Mouse (Mus musculus) c-Kit-positive CD71-positive TER-119-positive erythroid progenitor cells, embryonic 14.5 days (primary cell): Measurements from ENCODE around the gene Sun2.

ENCODE experiments used
- DNase-seq: peaks from one replicate; pipeline ENCODE4 v3.0.0-alpha.2; 2013; ENCODE audit warnings: low spot score

Gene Sun2

DNA sequence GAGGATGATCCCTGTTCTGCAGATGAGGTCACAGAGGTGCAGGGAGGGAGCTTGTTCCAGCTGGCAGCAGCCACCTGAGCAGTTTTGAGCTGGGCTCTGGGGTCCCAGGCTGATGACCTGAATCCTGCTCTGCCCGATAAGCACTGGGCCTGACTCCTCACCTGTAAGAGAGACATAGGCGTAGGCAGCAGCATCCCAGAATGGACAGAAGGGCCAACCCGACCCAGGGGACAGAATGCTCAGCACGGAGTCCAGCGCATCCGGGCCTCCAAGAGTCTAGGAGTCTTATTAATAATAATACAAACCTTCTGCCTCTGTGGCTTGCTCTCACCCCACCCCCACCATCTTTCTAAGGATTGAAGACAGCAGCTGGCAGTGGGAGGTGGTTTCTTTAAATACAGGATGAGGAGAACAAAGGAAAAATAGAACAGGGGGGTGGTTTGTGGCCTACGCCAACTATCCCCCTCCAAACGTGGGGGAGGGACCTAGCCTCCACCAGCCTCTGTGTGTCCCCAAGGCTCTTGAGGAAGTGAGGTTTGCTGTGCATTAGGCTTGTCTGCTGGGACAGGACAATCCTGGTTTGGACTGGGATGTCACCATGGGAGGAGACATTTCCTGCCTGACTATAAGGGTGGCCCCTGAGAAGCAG is 13.8 kb upstream of the Sun2 start:
- no peak for DNase-seq

DNA sequence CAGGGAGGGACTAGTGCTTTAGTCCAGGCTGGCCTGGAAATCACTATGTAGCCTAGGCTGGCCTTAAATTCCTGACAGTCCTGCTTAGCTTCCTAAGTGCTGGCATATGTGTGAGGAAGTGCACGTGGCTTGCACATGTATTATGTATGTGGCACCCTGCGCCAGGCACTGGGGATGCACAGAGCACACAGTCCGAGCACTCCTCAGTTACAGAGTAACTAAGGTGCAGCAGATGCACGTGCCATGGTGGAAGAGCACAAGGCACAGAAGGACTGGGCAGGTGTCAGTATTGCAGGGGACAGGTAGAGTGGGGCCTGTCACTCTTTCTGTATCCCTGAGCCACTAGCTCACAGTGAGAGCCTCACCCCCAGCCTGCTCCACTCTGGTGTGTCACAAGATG is 12.8 kb upstream of the Sun2 start:
- no peak for DNase-seq

DNA sequence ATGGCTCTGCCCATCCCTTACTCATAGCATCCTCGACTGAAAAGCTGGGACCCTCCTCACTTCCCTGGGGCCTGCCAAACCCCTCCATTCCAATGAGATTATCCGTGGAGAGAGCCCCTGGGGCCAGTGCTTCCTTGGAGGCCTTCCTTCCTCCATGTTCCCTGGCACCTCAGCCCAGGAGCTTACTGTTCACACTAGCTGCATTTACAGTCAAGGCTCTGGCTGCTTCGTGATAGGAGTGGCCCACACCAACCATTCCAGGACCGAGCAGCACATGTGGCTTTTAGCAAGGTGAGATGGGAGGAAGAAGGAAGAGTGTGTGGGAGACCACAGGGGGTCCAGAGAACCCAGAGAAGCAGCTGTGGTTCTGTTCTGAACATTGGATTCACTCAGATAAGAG is 11.5 kb upstream of the Sun2 start:
- DNase-seq, result no peak

GRCm38 (mm10) chr15:79753420-79753752 is 11.1 kb upstream of the Sun2 start:
- DNase-seq, result no peak

DNA sequence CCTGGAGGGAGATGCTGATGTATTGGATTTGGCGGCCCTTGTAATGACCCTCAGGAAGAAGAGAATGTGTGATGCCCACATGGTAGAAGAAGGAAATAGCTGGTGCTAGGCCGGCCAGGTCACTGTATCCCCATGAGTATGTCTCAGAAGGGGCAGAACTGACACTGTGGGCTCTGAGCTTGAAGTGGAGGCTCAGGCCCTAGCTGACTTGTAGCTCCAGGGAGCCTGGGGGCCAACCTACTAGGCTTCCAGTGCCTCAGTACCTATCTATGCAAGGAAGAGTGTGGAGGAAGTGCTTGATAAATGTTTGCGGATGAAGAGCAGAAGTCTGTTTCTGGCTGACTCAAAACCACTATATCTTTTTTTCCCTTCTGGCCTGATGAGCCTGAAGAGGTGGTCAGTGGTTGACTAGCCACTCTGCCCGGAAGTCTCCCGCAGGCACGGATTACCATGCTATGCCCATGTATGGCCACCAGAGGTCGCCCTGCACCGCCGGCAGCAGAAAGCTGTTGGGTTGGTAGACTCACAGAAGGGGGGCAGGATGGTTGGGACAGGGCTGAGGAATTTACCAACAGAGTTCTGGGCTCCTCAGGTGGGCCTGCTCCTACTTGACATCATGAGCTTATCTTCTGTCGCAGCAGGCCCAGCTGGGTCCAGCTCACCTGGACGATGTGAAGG is 10.5 kb upstream of the Sun2 start:
- peak; percentile 44 for DNase-seq

GRCm38 (mm10) chr15:79751772-79752171 is 9.4 kb upstream of the Sun2 start:
- no peak for DNase-seq

GRCm38 (mm10) chr15:79750266-79750665 is 7.9 kb upstream of the Sun2 start:
- DNase-seq, result no peak

DNA sequence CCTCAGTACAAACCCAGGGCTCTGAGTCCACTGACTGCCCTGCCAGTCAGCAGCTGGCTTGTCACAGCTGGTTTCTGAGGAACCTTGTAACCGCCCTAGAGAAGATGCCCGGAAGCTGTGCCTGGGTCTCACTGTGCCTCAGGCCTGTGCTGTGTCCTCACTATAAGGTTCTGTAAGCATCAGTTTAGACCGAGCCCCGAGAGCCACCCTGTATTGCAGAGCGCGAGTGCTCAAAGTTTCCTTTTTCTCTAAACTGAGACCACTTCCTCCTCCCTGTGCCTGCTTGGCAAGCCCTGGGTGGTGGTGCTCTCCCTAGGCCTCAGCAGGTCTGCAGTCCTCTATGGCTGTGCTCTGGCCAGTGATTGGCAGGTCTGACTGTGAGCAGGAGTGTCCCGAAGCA is 6.8 kb upstream of the Sun2 start:
- no peak for DNase-seq

DNA sequence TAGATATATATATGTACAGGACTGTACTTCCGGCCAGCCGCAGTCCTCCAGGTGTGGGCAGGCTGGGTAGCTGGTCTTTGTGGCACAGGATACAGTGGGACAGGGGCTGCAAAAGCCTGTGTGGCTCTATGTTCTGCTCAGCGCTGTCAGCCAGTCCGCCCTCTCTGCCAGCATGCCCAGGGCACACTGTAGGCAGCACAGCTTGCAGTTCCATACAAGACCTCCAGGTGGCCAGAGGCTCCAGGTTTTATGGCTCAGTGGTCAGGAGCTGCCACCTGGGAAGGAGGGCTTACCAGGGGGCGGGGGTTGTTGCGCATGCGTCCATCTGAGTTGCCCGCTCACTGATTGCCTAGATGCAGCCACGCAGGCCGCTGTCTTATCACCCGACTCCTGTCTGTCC is 5.7 kb upstream of the Sun2 start:
- peak; percentile 37 for DNase-seq

DNA sequence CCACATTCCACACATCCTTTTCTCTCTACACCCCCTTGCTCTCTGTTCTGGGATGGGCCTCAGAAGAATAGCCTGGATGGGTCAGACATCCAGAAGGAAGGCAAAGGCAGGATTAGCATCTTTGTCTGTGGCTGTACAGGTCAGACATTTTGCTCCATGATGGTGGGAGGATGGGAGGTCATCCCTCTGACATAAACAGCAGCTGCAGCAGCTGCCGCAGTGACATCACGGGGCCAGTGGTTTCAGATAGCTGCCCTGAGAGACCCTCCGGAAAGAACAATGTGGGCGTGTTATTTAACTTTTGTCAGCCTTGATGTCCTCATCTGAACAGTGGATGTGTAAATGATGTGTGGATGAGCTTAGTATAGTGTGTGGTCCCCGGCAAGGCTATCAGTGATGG is 3.5 kb upstream of the Sun2 start:
- DNase-seq, result no peak

GRCm38 (mm10) chr15:79745312-79745711 is 3.0 kb upstream of the Sun2 start:
- DNase-seq, result no peak

- DNase-seq, result no peak
Observed at GRCm38 (mm10) chr15:79744742-79745141, 2.4 kb upstream of the Sun2 start.

DNA sequence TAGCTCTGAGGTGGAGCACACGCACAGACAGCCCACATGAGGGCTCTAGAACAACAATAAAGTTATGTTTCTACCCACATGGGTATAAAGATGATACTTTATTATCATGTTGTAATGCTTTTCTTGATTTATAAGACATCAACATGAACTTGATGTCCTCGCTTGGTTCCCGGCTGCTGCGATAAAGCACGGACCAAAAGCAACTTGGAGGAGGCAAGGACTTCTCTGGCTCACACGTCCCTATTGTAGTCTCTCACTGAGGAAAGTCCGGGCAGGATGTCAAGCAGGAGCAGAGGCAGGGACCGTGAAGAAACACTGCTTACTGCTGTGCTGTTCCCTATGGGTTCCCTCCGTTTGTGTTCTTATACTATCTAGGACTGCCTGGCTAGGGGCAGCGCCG is 1.7 kb upstream of the Sun2 start:
- DNase-seq, result no peak

DNA sequence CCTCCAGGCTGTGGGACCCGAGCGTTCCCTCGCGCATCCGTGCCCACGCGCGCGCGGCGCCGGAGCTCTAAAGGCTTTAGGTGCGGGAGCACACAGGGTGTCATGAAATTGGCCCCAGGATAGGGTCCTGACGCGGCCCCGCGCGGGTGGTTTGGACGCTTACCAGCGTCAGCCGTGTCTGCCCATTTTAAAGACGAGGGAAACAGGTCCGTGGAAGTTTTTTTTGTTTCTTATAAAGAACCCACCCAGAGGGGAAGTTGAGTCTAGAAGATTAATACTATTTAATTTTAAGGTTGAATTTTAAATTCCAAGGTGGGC is 329 bp upstream of the Sun2 start:
- no peak for DNase-seq

DNA sequence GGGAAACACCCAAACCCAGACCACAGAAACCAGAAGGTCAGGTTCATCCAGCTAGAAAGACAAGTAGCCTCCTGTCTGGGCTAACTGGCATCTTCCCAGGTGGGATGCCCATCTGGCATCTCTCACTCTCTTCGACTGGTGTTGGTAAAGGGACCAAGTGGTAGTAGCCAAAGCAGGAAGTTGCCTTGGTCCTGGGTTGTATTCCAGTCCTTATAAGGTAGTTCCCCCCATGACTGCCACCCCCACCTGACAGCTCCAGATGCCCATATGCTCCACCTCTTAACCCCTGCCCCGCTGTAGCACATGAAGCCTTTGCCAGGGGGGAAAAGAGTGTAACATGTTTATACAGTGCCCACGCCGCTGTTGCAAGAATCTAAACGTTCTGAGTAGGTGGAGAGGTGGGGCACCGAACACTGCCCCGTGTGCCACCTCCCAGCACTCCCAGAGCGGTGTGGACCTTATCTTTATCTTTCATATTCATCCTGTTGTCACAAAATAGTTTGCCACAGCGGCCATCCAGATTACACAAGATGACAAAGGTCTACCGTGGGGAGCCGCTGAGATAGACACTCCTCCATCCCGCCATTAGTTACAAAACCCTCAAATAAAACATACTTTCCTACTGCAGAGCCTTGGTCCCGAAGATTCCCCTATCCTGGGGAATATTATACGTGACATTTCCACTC is 1.0 kb downstream of the Sun2 start:
- DNase-seq, result peak; percentile 31

DNA sequence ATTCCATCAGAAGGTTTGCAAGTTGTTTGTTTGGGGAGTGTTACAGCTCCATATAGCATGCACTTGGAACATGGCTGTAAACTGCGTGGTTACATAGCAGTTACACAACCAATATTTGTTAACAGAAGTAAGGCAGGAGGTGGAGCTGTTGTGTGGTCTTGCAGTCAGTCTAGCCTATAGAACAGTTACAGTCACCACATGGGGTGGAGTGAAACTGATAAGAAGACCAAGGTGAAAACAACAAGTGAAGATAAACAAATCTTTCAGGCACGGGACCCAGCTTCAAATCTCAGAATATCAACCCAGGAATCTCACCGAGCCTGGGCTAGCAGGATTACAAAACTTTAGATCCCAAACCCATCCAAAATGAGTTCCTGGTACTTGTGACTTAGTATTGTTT is 1.6 kb downstream of the Sun2 start:
- DNase-seq, result no peak

GRCm38 (mm10) chr15:79734311-79734710 is 8.0 kb downstream of the Sun2 start:
- no peak for DNase-seq

- DNase-seq, result no peak
Observed at GRCm38 (mm10) chr15:79733640-79734039, 8.7 kb downstream of the Sun2 start.

DNA sequence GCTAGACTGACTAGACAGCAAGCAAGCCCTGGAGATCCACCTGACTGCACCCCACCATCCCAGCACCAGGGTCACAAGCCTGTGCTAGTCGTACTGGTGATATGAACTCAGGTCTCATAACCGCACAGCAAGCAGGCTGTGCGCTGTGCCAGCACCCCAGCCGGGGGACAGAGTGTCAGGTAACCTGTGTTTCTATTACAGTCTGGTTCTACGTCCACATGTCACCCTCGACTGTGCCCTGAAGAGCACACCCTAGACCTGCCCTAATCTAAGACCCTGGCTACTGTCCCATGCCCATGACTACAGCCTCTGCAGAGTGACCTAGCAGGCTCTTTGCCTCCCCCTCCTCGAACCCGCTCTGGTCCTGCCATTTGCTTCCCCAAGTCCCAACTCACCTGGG is 9.1 kb downstream of the Sun2 start:
- no peak for DNase-seq

DNA sequence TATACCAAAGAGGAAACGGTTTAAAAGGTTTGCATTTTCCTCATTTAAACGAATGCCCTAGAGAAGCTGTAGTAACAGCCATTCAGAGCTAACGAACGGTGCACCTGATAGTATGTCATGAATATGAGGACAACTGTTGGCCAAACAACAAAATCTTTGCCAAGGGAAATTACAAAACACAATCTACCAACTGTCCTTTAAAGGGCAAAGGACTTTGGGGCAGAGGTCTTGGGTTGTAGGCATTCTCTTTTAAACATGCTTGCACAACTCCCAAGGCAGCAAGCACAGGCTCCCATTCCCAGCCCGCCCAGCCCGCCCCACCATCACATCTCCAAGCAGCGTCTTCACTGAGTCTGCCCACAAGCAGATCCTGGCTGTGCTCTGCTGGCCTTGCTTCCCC is 10.8 kb downstream of the Sun2 start:
- DNase-seq, result no peak

GRCm38 (mm10) chr15:79728731-79729388 is 13.5 kb downstream of the Sun2 start:
- DNase-seq, result no peak

DNA sequence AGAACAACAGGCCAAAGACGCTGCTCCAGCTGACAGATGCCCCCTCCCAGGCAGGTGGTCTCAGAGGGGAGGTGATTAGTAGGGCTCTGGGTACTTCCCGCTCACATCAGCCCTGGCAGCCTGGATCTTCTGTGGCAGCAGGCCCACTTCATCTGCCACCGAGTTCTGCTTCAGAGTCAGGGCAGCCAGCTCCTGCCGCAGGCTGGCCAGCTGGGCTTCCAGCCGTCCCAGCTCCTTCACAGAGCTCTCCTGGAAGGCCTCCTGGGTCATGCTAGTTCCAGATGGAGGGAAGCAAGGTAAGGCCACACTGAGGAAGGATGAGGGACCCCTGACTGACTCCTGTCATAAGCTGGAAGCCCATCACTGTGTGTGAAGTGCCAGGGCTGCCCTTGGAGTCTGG is 14.0 kb downstream of the Sun2 start:
- no peak for DNase-seq

GRCm38 (mm10) chr15:79727840-79728239 is 14.5 kb downstream of the Sun2 start:
- no peak for DNase-seq
